Mouse (Mus musculus) embryonic fibroblast, embryonic 13.5 days (primary cell): ENCODE measurements around the gene Cfap161. TPM values are rescaled to one million over a fixed set of nuclear protein-coding genes. Genes with fewer than 3 reads are reported as not detected.

Experiments
- H3K27ac ChIP-seq: 2 replicates; pipeline ENCODE4 v1.5.1; 2012; ENCODE audit warnings: low read length, control low read depth, inconsistent platforms; ENCODE audit not compliant: insufficient read depth
- H3K4me1 ChIP-seq: 2 replicates; pipeline ENCODE4 v1.6.1; 2011; ENCODE audit warnings: low read length; ENCODE audit not compliant: control insufficient read depth, insufficient read depth
- H3K4me3 ChIP-seq: 2 replicates; pipeline ENCODE4 v1.5.1; 2011; ENCODE audit warnings: mild to moderate bottlenecking, control low read depth, low read length; ENCODE audit not compliant: insufficient read depth
- CTCF ChIP-seq: IDR thresholded peaks from 2 replicates; pipeline ENCODE4 v1.5.1; 2011; ENCODE audit warnings: mild to moderate bottlenecking, control low read depth, low read length, moderate library complexity, borderline replicate concordance; ENCODE audit not compliant: insufficient read depth
- POLR2A ChIP-seq: IDR thresholded peaks from 2 replicates; pipeline ENCODE4 v1.6.1; 2011; ENCODE audit warnings: low read depth, mild to moderate bottlenecking, control low read depth, low read length, moderate library complexity
- polyA plus RNA-seq: library from polyadenylated mRNA; stranded (reverse); fragments of >200 nt; gene quantifications from 2 replicates; pipeline ENCODE4 v1.2.4, GENCODE M21; 2011; ENCODE audit warnings: low read depth; ENCODE audit not compliant: missing spikeins, insufficient read length

Cfap161 gene
- polyA plus RNA-seq, result not detected in 2 replicates

DNA sequence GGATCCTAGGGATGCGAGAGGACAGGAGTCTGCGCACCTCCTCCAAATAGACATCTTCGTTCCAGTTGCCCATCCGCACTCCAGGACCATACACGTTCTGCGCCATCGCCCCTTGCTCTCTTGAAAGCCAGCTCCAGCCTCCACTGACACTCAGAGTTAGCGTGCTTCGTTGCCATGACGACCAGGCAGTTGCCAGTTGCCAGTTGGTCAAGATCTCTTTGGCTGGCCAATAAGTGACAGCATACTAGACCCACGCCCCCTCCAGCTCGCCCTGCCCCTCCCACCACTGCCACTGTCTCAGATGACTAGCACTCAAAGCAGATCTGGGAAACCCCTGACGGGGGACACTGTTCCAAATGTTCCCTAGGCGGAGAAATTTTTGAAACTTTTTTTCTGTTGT is at the start of gene Cfap161:
Cfap161 (minus strand) TSS at position 176 of the 400 bp plus-strand sequence.
- H3K27ac ChIP-seq, result no peak within 1 kb of the TSS
- no peak within 1 kb of the TSS for H3K4me3 ChIP-seq
- peaks cover 6% of the 10 kb centered on the region for H3K4me1 ChIP-seq
- TF ChIP-seq POLR2A (no peak), CTCF (no peak)

- Histone ChIP-seq H3K4me3 (no peak overlapping the region), H3K27ac (no peak overlapping the region)
Measured at GRCm38 (mm10) chr7:83842486-83843259, 48.0 kb upstream of the Cfap161 start.

GRCm38 (mm10) chr7:83840076-83840475 is 45.4 kb upstream of the Cfap161 start:
- no peaks in the 10 kb centered on the region for H3K4me1 ChIP-seq
- no peak overlapping the region for H3K27ac ChIP-seq
- H3K4me3 ChIP-seq, result no peak overlapping the region
- no peak for TF ChIP-seq CTCF
- no peak for TF ChIP-seq POLR2A

More at GRCm38 (mm10) chr7:83842486-83843259, 48.0 kb upstream of the Cfap161 start:
- H3K4me1 ChIP-seq, result no peaks in the 10 kb centered on the region
- TF ChIP-seq CTCF (no peak), POLR2A (no peak)

DNA sequence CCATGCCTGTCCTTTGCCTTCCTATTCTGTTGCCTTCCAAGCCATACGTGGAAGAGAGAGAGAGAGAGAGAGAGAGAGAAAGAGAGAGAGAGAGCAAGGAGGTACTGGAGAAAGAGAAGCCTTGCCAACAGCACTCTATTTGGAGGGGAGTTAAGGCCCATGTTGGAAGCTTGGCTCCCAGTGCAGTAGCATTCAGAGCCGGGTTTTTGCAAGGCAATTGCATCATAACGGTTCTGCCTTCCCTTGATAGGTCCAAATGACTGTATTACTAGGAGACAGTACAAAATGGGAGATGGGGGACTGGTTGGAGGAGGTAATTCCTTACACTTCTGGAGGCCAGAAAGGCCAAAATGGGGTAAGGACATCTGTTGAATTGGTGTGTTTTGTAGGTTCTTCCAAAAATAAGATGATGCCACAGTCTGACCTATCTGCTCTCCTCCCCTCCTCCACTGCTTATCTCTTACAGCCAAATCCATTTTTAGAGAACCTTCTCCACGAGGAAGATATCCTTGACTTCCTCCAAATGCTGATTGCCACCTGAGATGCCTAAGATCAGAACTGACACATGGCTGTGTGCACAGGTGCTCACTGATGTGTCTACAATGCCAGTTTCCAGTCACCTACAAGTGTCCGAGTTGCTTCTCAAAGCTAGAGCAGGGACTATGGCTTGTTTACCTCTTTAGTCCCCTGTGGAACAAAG is 44.0 kb upstream of the Cfap161 start:
- TF ChIP-seq CTCF, result no peak
- no peak for TF ChIP-seq POLR2A
- Histone ChIP-seq H3K4me1 (no peaks in the 10 kb centered on the region), H3K27ac (peak overlapping the region; percentile 6; the same call in 1 of the 2 replicates), H3K4me3 (no peak overlapping the region)

DNA sequence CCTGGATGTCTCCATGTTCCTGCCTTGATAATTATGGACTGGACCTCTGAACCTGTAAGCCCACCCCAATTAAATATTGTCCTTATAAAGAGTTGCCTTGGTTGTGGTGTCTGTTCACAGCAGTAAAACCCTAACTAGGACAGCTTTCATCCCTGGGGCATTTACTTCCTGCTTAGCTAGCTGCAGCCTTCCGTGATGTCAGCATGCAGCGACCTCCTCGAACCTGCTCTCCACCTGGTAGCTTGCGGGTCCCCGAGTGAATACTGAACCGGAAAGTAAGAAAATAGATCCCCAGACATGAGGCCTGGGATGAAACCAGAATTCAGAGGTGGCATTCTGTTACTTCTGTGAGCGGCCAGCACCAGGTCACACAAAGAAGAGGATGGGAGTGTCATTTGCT is 34.7 kb upstream of the Cfap161 start:
- H3K4me1 ChIP-seq, result no peaks in the 10 kb centered on the region
- TF ChIP-seq POLR2A, result no peak
- no peak for TF ChIP-seq CTCF
- no peak overlapping the region for H3K27ac ChIP-seq
- H3K4me3 ChIP-seq, result no peak overlapping the region

DNA sequence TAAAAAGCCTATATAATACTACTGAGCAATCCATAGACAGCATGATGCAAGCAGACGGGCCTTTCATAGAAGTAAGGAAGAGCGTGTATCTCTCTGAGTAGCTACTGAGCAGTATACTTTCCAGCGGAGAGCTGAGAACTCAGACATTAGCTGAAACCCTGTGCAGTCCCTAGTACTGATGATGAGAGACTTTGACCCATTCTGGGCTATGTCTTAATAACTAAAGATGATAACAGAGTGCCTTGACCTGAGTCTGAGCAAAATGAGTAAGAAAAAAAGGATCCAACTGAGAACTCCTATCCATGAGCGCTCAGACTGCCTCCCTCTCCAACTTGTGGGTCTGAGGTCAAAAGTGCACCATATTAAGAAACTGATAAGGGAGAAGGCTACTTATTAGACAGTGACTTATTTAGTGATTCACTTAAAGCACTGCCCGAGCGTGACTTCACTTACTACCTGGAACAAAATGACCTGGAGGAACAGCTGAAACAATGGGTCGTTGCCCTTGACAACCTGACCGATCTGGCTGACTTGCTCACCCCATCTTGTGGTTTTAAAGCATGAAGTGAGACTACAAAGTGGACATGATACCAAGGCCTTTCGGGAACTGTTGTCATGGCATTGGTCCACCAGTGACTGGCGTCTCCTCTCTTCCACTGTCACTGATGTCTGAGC is 32.9 kb upstream of the Cfap161 start:
- Histone ChIP-seq H3K4me3 (no peak overlapping the region), H3K27ac (no peak overlapping the region), H3K4me1 (no peaks in the 10 kb centered on the region)
- TF ChIP-seq POLR2A, result no peak
- TF ChIP-seq CTCF, result no peak

DNA sequence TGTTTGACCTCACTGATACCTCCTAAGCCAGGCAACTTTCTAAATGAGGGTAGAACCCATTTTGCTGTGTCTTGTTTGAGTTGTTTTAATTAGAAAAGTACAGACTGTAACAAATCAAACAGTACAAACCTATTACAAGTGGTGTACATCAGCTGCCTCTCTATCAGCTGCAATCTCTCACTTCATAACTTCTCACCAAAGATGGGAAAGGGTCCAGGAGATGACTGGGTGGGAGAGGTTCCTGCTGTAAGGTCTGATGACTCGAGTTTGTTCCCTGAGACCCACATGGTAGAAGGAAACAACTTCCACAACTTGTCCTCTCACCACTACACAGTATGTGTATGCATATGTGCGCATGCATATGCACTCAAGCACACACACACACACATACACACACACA is 32.1 kb upstream of the Cfap161 start:
- H3K4me1 ChIP-seq, result peaks cover under 1% of the 10 kb centered on the region; the same call in 1 of the 2 replicates
- H3K27ac ChIP-seq, result no peak overlapping the region
- no peak for TF ChIP-seq POLR2A
- no peak for TF ChIP-seq CTCF
- no peak overlapping the region for H3K4me3 ChIP-seq

GRCm38 (mm10) chr7:83821951-83822350 is 27.3 kb upstream of the Cfap161 start:
- Histone ChIP-seq H3K27ac (no peak overlapping the region), H3K4me3 (no peak overlapping the region), H3K4me1 (peaks cover 6% of the 10 kb centered on the region)
- no peak for TF ChIP-seq CTCF
- no peak for TF ChIP-seq POLR2A

DNA sequence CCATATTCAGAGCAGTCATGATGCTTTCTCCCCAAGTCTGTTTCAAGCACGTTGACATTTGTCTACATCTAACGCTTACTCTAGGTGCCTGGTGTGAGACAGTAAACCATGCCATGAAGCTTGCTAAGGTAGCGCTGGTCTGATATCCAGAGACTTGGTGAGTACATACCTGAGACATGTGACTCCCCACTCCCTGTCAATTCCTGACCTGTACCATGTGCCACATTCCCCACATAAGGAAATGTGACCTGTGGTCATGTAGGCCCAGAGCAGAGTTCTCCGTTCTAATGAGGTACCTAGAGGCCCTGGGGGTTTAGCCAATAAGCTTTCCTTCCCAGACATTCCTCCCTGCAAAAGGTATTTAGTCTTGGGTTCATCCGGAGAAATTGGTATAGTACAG is 22.2 kb upstream of the Cfap161 start:
- TF ChIP-seq CTCF (no peak), POLR2A (no peak)
- Histone ChIP-seq H3K27ac (no peak overlapping the region), H3K4me1 (peaks cover 9% of the 10 kb centered on the region), H3K4me3 (no peak overlapping the region)

- no peak for TF ChIP-seq CTCF
- no peak for TF ChIP-seq POLR2A
- H3K4me3 ChIP-seq, result no peak overlapping the region
- no peak overlapping the region; the same call in 1 of the 2 replicates for H3K27ac ChIP-seq
- H3K4me1 ChIP-seq, result peaks cover 6% of the 10 kb centered on the region
Measured at GRCm38 (mm10) chr7:83815646-83816045, 21.0 kb upstream of the Cfap161 start.
